Mouse (Mus musculus) megakaryocyte, embryonic 14.5 days (primary cell): Measurements from ENCODE around the gene Prrg3.

Source experiments
- FLI1 ChIP-seq: IDR thresholded peaks from 2 replicates; pipeline ENCODE4 v1.6.1; 2012; ENCODE audit warnings: low read length, inconsistent platforms, mixed read lengths
- GATA1 ChIP-seq: IDR thresholded peaks from 3 replicates; pipeline ENCODE4 v1.6.1; 2012; ENCODE audit warnings: mixed read lengths, low read length, inconsistent platforms, borderline replicate concordance

DNA sequence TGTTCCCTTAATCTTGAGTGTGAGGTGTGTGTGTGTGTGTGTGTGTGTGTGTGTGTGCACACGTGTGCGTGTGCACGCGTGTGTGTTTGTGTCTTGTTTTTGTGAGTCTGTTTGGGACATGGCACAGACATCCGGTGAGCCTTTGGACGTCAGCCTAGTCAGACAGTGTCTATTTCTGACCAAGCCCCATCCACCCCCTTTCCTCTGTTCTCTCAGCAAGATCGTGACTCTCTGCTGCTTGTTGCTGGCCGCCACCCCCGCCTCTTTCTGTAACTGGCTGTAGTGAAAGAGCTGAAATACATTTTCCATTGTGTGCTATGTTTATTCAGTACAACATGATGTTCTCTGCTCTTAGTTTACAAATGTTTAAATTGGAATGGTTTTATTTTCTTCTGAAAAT lies 49.8 kb downstream of the Prrg3 start:
- TF ChIP-seq GATA1 (no peak), FLI1 (no peak)
